In genomic region chr6:86487358-86488148, GRCm38 (mm10) we compare ENCODE assay signal across 9 mouse cellular contexts. TPM values are rescaled to one million over a fixed set of nuclear protein-coding genes. Genes with fewer than 3 reads are reported as not detected.
DNase-seq lines count a peak whose midpoint lies in the region; ATAC-seq and TF ChIP-seq lines count a peak whose summit lies in the region.
"Had no signal": no experiment of that assay in that cellular context is flagged by ENCODE, and none has a peak within 500 bp of the region (broad histone marks: within the 10 kb centered on the region; RNA-seq: fewer than 3 reads in every experiment).

No protein-coding gene starts in this region.

- H3K4me1 ChIP-seq in bone marrow macrophage, adult 2 months (ENCODE audit: control insufficient read depth, insufficient read depth, low read length), result peaks cover 30% of the 10 kb centered on the region
- peaks cover 17% of the 10 kb centered on the region for H3K4me1 ChIP-seq in erythroblast, embryonic 14.5 days (ENCODE audit: control insufficient read depth)
- peaks cover 28% of the 10 kb centered on the region for H3K4me1 ChIP-seq in heart, embryonic 10.5 days
- H3K4me1 ChIP-seq in kidney, embryonic 15.5 days, result peaks cover 26% of the 10 kb centered on the region
- peaks cover 16% of the 10 kb centered on the region for H3K4me1 ChIP-seq in limb, embryonic 15.5 days
- peaks cover 10% of the 10 kb centered on the region for H3K4me1 ChIP-seq in midbrain, postnatal 0 days (ENCODE audit: insufficient read depth, low read length)

- H3K27me3 ChIP-seq in erythroblast, embryonic 14.5 days (ENCODE audit: control insufficient read depth), result no peaks in the 10 kb centered on the region
- no peaks in the 10 kb centered on the region for H3K27me3 ChIP-seq in heart, embryonic 10.5 days (ENCODE audit: insufficient read depth, poor library complexity, severe bottlenecking)
- no peaks in the 10 kb centered on the region for H3K27me3 ChIP-seq in kidney, embryonic 15.5 days
- H3K27me3 ChIP-seq in limb, embryonic 15.5 days, result no peaks in the 10 kb centered on the region
- H3K27me3 ChIP-seq in midbrain, postnatal 0 days (ENCODE audit: insufficient read depth, low read length), result no peaks in the 10 kb centered on the region
- H3K27me3 ChIP-seq: Patski had no signal

- H3K9me3 ChIP-seq in erythroblast, embryonic 14.5 days (ENCODE audit: control insufficient read depth, low read length), result peaks cover 2% of the 10 kb centered on the region; the same call in 1 of the 2 replicates
- H3K9me3 ChIP-seq in heart, embryonic 10.5 days, result no peaks in the 10 kb centered on the region
- H3K9me3 ChIP-seq in kidney, embryonic 15.5 days (replicated peaks), result no peaks in the 10 kb centered on the region
- no peaks in the 10 kb centered on the region for H3K9me3 ChIP-seq in limb, embryonic 15.5 days
- no peaks in the 10 kb centered on the region for H3K9me3 ChIP-seq in midbrain, postnatal 0 days (ENCODE audit: low read length)

- no peaks in the 10 kb centered on the region for H3K36me3 ChIP-seq in erythroblast, embryonic 14.5 days (ENCODE audit: control insufficient read depth)
- no peaks in the 10 kb centered on the region for H3K36me3 ChIP-seq in heart, embryonic 10.5 days
- no peaks in the 10 kb centered on the region for H3K36me3 ChIP-seq in kidney, embryonic 15.5 days
- no peaks in the 10 kb centered on the region for H3K36me3 ChIP-seq in limb, embryonic 15.5 days
- no peaks in the 10 kb centered on the region for H3K36me3 ChIP-seq in midbrain, postnatal 0 days (ENCODE audit: insufficient read depth, low read length)

- peak overlapping the region; percentile 27; the same call in 1 of the 2 replicates for H3K9ac ChIP-seq in kidney, embryonic 15.5 days
- H3K9ac ChIP-seq in limb, embryonic 15.5 days, result no peak overlapping the region
- H3K9ac ChIP-seq in midbrain, postnatal 0 days (replicated peaks; ENCODE audit: low read length, poor library complexity, severe bottlenecking), result peak overlapping the region; percentile 60

- 10% methylated on average over 24 of the region's 24 CpGs for WGBS in heart, embryonic 10.5 days
- WGBS in kidney, embryonic 15.5 days, result 14% methylated on average over 24 of the region's 24 CpGs
- WGBS in limb, embryonic 15.5 days, result 11% methylated on average over 24 of the region's 24 CpGs
- WGBS in midbrain, postnatal 0 days, result 5% methylated on average over 24 of the region's 24 CpGs

- H3K4me2 ChIP-seq in kidney, embryonic 15.5 days, result peak overlapping the region; percentile 24
- H3K4me2 ChIP-seq in limb, embryonic 15.5 days, result peak overlapping the region; percentile 28
- peak overlapping the region; percentile 39 for H3K4me2 ChIP-seq in midbrain, postnatal 0 days (ENCODE audit: low read depth, low read length, poor library complexity, severe bottlenecking)

- peak overlapping the region; percentile 51 for H3K4me3 ChIP-seq in bone marrow macrophage, adult 2 months (ENCODE audit: insufficient read depth, low read length)
- peak overlapping the region; percentile 42 for H3K4me3 ChIP-seq in erythroblast, embryonic 14.5 days (replicated peaks)
- H3K4me3 ChIP-seq in heart, embryonic 10.5 days, result peak overlapping the region; percentile 38
- no peak overlapping the region for H3K4me3 ChIP-seq in kidney, embryonic 15.5 days (replicated peaks)
- H3K4me3 ChIP-seq in limb, embryonic 15.5 days, result no peak overlapping the region
- H3K4me3 ChIP-seq in midbrain, postnatal 0 days (ENCODE audit: low read depth, low read length), result peak overlapping the region; percentile 6; the same call in 1 of the 2 replicates

- no peak for TF ChIP-seq CTCF in bone marrow macrophage, adult 2 months (IDR thresholded peaks at IDR 0.05; ENCODE audit: low read depth, low read length)
- TF ChIP-seq CTCF in midbrain, postnatal 0 days (IDR thresholded peaks at IDR 0.05), result peak; percentile 50

- ATAC-seq in kidney, embryonic 15.5 days (replicated peaks; ENCODE audit: low FRiP score), result peak; percentile 91
- ATAC-seq in limb, embryonic 15.5 days (ENCODE audit: insufficient number of reproducible peaks, low FRiP score, low TSS enrichment, low read depth), result peak; percentile 85
- ATAC-seq in midbrain, postnatal 0 days (ENCODE audit: low FRiP score), result peak; percentile 92
- ATAC-seq: Patski had no signal

- TF ChIP-seq POLR2A in bone marrow macrophage, adult 2 months (IDR thresholded peaks at IDR 0.05; ENCODE audit: borderline replicate concordance, low read depth, low read length), result peak; percentile 39

- peak; percentile 94 for DNase-seq in A20 (ENCODE audit: low read depth, low spot score)
- peak; percentile 93 for DNase-seq in heart, embryonic 10.5 days (ENCODE audit: low spot score)
- DNase-seq in midbrain, postnatal 0 days (ENCODE audit: low spot score), result peak; percentile 89
- peak; percentile 63 to 66 for DNase-seq in spleen, postnatal 14 days (ENCODE audit: low spot score in 2 of 2)

- peak overlapping the region; percentile 97 for H3K27ac ChIP-seq in bone marrow macrophage, adult 2 months (ENCODE audit: insufficient read depth, low read depth, low read length)
- peak overlapping the region; percentile 95 for H3K27ac ChIP-seq in heart, embryonic 10.5 days
- H3K27ac ChIP-seq in kidney, embryonic 15.5 days, result peak overlapping the region; percentile 90
- peak overlapping the region; percentile 88 for H3K27ac ChIP-seq in limb, embryonic 15.5 days
- H3K27ac ChIP-seq in midbrain, postnatal 0 days (ENCODE audit: low read depth, low read length), result peak overlapping the region; percentile 91

RNA-seq across cellular contexts. Expression of gene Pcbp1, which starts 38.6 kb away (rescaled TPM):
- polyA plus RNA-seq in bone marrow macrophage, adult 2 months (2012; ENCODE audit: insufficient read depth, insufficient read length, missing spikeins), result 177 and 185 TPM in 2 replicates
- polyA plus RNA-seq in erythroblast, embryonic 14.5 days (2012), result 148 and 149 TPM in 2 replicates
- polyA plus RNA-seq in heart, embryonic 10.5 days (2016; fragmentation: Nextera tagmentation; extraction: Ambion mirVana), result 411 and 428 TPM in 2 replicates
- polyA plus RNA-seq in kidney, embryonic 15.5 days (2015; fragmentation: Nextera tagmentation; extraction: Ambion mirVana), result 488 and 506 TPM in 2 replicates
- polyA plus RNA-seq in limb, embryonic 15.5 days (2015; fragmentation: Nextera tagmentation; extraction: Ambion mirVana), result 456 and 462 TPM in 2 replicates
- 51.7 and 72.8 TPM in 2 replicates for total RNA-seq in midbrain, postnatal 0 days (2014; rRNA removed)
- polyA plus RNA-seq in midbrain, postnatal 0 days (2015; fragmentation: Nextera tagmentation; extraction: Ambion mirVana), result 264 and 292 TPM in 2 replicates

RNA-seq across cellular contexts. Expression of gene C87436, which starts 49.4 kb away (rescaled TPM):
- polyA plus RNA-seq in bone marrow macrophage, adult 2 months (2012; ENCODE audit: insufficient read depth, insufficient read length, missing spikeins), result 16.6 and 20.3 TPM in 2 replicates
- polyA plus RNA-seq in erythroblast, embryonic 14.5 days (2012), result 0.84 and 1.5 TPM in 2 replicates
- 16.6 and 18.0 TPM in 2 replicates for polyA plus RNA-seq in heart, embryonic 10.5 days (2016; fragmentation: Nextera tagmentation; extraction: Ambion mirVana)
- 24.4 and 25.5 TPM in 2 replicates for polyA plus RNA-seq in kidney, embryonic 15.5 days (2015; fragmentation: Nextera tagmentation; extraction: Ambion mirVana)
- 22.9 and 24.5 TPM in 2 replicates for polyA plus RNA-seq in limb, embryonic 15.5 days (2015; fragmentation: Nextera tagmentation; extraction: Ambion mirVana)
- 13.9 and 20.1 TPM in 2 replicates for total RNA-seq in midbrain, postnatal 0 days (2014; rRNA removed)
- 16.3 and 19.9 TPM in 2 replicates for polyA plus RNA-seq in midbrain, postnatal 0 days (2015; fragmentation: Nextera tagmentation; extraction: Ambion mirVana)

Comparison
In these comparisons a context has a peak if more than half of its experiments do, and no peak if none do; other contexts are left out.
1. H3K4me3 ChIP-seq: peak in bone marrow macrophage, adult 2 months (single experiment), erythroblast, embryonic 14.5 days (single experiment), heart, embryonic 10.5 days (single experiment) and midbrain, postnatal 0 days (single experiment); none in kidney, embryonic 15.5 days (single experiment) and limb, embryonic 15.5 days (single experiment).
2. Peak in every context shown above with its lines, with median percentiles within 50 percentile points of each other: DNase-seq, H3K27ac ChIP-seq, ATAC-seq and H3K4me2 ChIP-seq.